Mouse (Mus musculus): ENCODE data around the gene Enpp1. TPM values are rescaled to one million over a fixed set of nuclear protein-coding genes. Genes with fewer than 3 reads are reported as not detected.

Enpp1 gene
- polyA plus RNA-seq, 1 experiment from 2014 or later: 3.9 TPM

DNA sequence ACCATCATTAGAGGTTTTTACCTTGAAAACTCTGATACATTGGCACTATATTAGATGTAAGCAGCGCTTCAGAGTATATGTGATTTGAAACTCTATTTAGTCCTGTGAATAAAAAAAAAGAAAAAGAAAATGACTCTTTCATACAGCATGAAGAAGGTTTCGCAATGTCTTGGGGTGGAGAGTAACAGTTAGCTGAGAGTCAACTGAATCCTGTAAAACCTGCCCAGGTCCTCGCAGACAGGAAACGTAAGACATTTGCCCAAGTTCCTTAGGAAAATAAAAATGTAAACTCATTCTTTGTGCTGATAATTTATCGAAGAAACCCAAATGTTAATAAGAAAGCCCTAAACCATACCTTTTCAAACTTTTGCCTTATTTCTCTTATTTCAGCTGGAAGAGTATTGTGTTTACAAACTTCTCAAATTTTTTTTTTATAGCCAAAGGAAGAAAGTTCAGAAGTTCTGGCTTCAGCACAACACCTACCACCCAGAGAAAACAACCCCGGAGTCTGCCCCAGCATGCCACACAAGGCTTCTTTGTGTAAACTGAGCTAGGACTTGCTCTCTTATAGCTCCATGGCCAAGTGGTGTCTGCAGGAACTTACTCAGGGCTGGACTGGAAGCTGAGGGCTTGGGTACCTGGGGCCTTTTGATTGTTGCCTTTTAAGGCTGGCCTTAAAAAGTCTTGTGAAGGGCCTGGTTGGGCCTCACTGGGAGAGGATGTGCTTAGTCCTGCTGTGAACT, 63.8 kb downstream of the Enpp1 start:
- 0 out of 2 replicates have a peak, but pooled peaks cover 2% of the 10 kb centered on the region for H3K4me1 ChIP-seq
- no peak overlapping the region for H3K4me3 ChIP-seq (replicated peaks)
- no peak overlapping the region for H3K27ac ChIP-seq
- H3K9me3 ChIP-seq (replicated peaks): no peaks in the 10 kb centered on the region
- no peak overlapping the region for H3K4me2 ChIP-seq
- no peaks in the 10 kb centered on the region for H3K36me3 ChIP-seq
- no peak overlapping the region for H3K9ac ChIP-seq
- 79% methylated on average over 6 of the region's 6 CpGs for WGBS
- H3K27me3 ChIP-seq: no peaks in the 10 kb centered on the region
- ATAC-seq (replicated peaks; ENCODE audit: low FRiP score): no peak

- Histone ChIP-seq H3K4me3 (replicated peaks) (no peak overlapping the region), H3K27me3 (no peaks in the 10 kb centered on the region), H3K4me1 (peaks cover 10% of the 10 kb centered on the region), H3K9ac (no peak overlapping the region), H3K27ac (no peak overlapping the region), H3K4me2 (no peak overlapping the region), H3K9me3 (replicated peaks) (no peaks in the 10 kb centered on the region), H3K36me3 (no peaks in the 10 kb centered on the region)
- ATAC-seq (replicated peaks; ENCODE audit: low FRiP score): no peak
- WGBS: 88% methylated on average over 8 of the region's 8 CpGs
These were observed 66.8 kb downstream of the Enpp1 start for GRCm38 (mm10) chr10:24645169-24645568.

- 82% methylated on average over 11 of the region's 11 CpGs for WGBS
- Histone ChIP-seq H3K4me3 (replicated peaks) (no peak overlapping the region), H3K27me3 (no peaks in the 10 kb centered on the region), H3K4me2 (no peak overlapping the region), H3K4me1 (peaks cover 30% of the 10 kb centered on the region), H3K27ac (no peak overlapping the region), H3K9me3 (replicated peaks) (no peaks in the 10 kb centered on the region), H3K36me3 (no peaks in the 10 kb centered on the region), H3K9ac (no peak overlapping the region)
- no peak for ATAC-seq (replicated peaks; ENCODE audit: low FRiP score)
These were observed 69.0 kb downstream of the Enpp1 start for GRCm38 (mm10) chr10:24642796-24643580.

- H3K36me3 ChIP-seq: no peaks in the 10 kb centered on the region
- H3K9me3 ChIP-seq (replicated peaks): no peaks in the 10 kb centered on the region
- no peak overlapping the region for H3K9ac ChIP-seq
- no peaks in the 10 kb centered on the region for H3K27me3 ChIP-seq
- H3K4me2 ChIP-seq: no peak overlapping the region
- 28% methylated on average over 14 of the region's 14 CpGs for WGBS
- no peak overlapping the region for H3K27ac ChIP-seq
- peaks cover 31% of the 10 kb centered on the region for H3K4me1 ChIP-seq
- no peak overlapping the region for H3K4me3 ChIP-seq (replicated peaks)
- no peak; the same call in 1 of the 2 replicates for ATAC-seq (replicated peaks; ENCODE audit: low FRiP score)
These were observed 70.4 kb downstream of the Enpp1 start for GRCm38 (mm10) chr10:24641416-24642140.

GRCm38 (mm10) chr10:24640186-24640875, 71.6 kb downstream of the Enpp1 start:
- ATAC-seq (replicated peaks; ENCODE audit: low FRiP score): no peak
- no peak overlapping the region for H3K27ac ChIP-seq
- no peaks in the 10 kb centered on the region for H3K36me3 ChIP-seq
- H3K9ac ChIP-seq: no peak overlapping the region
- H3K4me1 ChIP-seq: peaks cover 35% of the 10 kb centered on the region
- no peak overlapping the region for H3K4me3 ChIP-seq (replicated peaks)
- WGBS: 72% methylated on average over 6 of the region's 6 CpGs
- H3K27me3 ChIP-seq: no peaks in the 10 kb centered on the region
- H3K9me3 ChIP-seq (replicated peaks): no peaks in the 10 kb centered on the region
- no peak overlapping the region for H3K4me2 ChIP-seq

DNA sequence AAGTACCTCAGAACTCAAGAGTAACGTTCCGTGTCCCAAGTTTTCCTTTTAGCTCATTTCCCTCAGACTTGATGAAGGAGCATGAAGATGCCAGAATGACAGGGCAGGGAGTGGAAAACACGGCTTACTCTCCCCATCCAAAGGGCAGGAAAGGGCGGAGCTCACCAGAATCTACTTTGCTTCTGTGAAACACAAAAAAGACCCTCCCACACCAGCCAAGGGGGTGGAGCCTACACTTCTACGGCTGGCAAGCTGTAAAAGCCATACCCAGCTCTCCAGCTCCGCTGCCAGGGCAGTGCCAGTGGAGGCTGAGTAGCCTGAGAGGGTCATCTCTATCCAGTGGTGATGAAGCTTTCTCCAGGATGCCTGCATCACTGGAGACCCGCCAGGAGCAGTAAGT, 72.4 kb downstream of the Enpp1 start:
- H3K36me3 ChIP-seq: no peaks in the 10 kb centered on the region
- no peaks in the 10 kb centered on the region for H3K9me3 ChIP-seq (replicated peaks)
- no peak overlapping the region for H3K27ac ChIP-seq
- no peak for ATAC-seq (replicated peaks; ENCODE audit: low FRiP score)
- H3K4me1 ChIP-seq: peaks cover 37% of the 10 kb centered on the region
- H3K27me3 ChIP-seq: no peaks in the 10 kb centered on the region
- H3K4me3 ChIP-seq (replicated peaks): no peak overlapping the region
- WGBS: 56% methylated on average over 7 of the region's 7 CpGs
- no peak overlapping the region for H3K9ac ChIP-seq
- H3K4me2 ChIP-seq: no peak overlapping the region

DNA sequence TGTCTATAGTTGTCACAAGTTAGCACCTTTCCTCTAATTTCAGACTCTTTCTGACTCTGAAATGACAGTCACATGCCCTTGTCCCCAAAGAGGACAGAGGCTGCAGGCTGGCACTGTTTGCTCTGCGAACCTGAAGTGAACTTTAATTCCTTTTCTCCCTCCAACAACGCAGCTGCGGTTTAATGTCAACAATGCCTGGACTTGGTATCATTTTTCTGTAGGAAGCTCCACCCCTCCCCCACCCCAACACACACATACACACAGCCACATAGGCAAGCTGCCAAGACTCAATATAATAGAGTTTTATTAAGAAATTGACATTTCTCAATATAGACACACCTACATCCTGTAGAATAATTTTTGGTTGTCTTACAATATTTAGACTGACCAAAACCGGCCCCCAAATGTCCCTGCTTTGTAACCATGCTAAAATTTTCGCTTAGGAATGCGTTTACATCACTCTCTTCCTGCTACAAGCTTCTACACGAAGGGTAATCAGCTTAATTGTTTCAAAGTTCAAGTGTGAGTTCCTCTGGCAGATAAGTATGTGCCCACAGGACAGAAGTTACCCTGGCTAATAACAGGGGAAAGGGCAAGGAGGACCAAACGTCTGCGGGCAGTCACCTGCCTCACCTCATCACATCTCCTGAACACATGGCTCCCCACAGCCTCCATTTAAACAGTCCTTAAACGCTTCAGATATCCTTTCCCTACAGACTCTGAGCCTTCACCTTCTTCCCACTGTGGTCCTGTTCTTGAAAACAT, 73.5 kb downstream of the Enpp1 start:
- WGBS: 36% methylated on average over 10 of the region's 10 CpGs
- H3K9me3 ChIP-seq (replicated peaks): no peaks in the 10 kb centered on the region
- no peak for ATAC-seq (replicated peaks; ENCODE audit: low FRiP score)
- peaks cover 43% of the 10 kb centered on the region for H3K4me1 ChIP-seq
- H3K27ac ChIP-seq: no peak overlapping the region
- no peaks in the 10 kb centered on the region for H3K36me3 ChIP-seq
- no peaks in the 10 kb centered on the region for H3K27me3 ChIP-seq
- no peak overlapping the region for H3K4me3 ChIP-seq (replicated peaks)
- no peak overlapping the region for H3K4me2 ChIP-seq
- no peak overlapping the region for H3K9ac ChIP-seq

DNA sequence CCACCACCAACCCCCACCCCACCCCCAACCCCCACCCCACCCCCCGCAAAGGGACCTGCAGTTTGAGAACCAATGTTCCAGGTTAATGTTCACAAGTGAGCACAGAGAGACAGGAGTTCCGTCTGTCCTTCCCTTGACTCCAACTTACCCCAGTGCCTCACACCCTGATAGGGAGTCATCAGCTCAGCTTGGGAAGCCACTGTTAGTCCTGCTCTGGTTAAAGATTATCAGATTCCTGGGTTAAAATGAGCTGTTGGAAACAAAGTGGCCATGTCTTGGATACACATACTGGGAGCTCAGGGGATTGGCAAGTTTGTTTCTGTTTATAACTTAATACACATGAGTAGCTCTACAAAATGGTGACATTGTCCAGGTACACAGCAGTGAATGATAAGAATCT, 75.0 kb downstream of the Enpp1 start:
- H3K27ac ChIP-seq: peak overlapping the region; percentile 61
- ATAC-seq (replicated peaks; ENCODE audit: low FRiP score): peak; percentile 66
- WGBS: 76% methylated on average over 2 of the region's 2 CpGs

DNA sequence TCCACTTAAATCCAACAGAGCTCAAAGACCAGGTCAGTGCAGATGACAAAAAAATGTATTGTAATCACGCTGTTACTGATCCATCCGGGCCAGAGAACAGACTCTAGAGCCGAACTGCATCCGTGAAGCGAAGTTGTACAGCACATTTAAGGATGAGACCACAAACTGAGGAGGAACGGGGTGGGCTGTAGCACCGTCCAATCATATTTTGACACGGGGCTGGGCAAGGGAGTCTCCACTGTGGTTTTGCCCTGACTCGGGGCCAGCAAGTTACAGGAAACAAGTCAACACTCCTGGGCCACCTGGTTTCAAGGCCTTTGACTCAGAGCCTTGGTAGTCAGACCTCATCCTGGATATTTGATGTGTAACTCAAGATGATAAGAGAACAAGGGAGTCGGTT, 76.1 kb downstream of the Enpp1 start:
- Histone ChIP-seq H3K4me1 (peaks cover 36% of the 10 kb centered on the region), H3K27me3 (no peaks in the 10 kb centered on the region), H3K9ac (no peak overlapping the region), H3K27ac (no peak overlapping the region), H3K9me3 (replicated peaks) (no peaks in the 10 kb centered on the region), H3K36me3 (no peaks in the 10 kb centered on the region), H3K4me2 (no peak overlapping the region), H3K4me3 (replicated peaks) (no peak overlapping the region)
- 92% methylated on average over 10 of the region's 10 CpGs for WGBS
- ATAC-seq (replicated peaks; ENCODE audit: low FRiP score): no peak

More for the DNA sequence above, 75.0 kb downstream of the Enpp1 start:
- H3K4me1 ChIP-seq: peaks cover 43% of the 10 kb centered on the region
- H3K9ac ChIP-seq: no peak overlapping the region
- no peak overlapping the region for H3K4me2 ChIP-seq
- H3K36me3 ChIP-seq: no peaks in the 10 kb centered on the region
- H3K9me3 ChIP-seq (replicated peaks): no peaks in the 10 kb centered on the region
- H3K27me3 ChIP-seq: no peaks in the 10 kb centered on the region
- H3K4me3 ChIP-seq (replicated peaks): no peak overlapping the region

GRCm38 (mm10) chr10:24635331-24635815, 76.6 kb downstream of the Enpp1 start:
- H3K36me3 ChIP-seq: no peaks in the 10 kb centered on the region
- no peaks in the 10 kb centered on the region for H3K27me3 ChIP-seq
- no peak overlapping the region for H3K9ac ChIP-seq
- H3K4me3 ChIP-seq (replicated peaks): no peak overlapping the region
- H3K4me2 ChIP-seq: no peak overlapping the region
- H3K4me1 ChIP-seq: peaks cover 33% of the 10 kb centered on the region
- no peaks in the 10 kb centered on the region for H3K9me3 ChIP-seq (replicated peaks)
- ATAC-seq (replicated peaks; ENCODE audit: low FRiP score): no peak
- WGBS: 70% methylated on average over 11 of the region's 11 CpGs
- H3K27ac ChIP-seq: no peak overlapping the region

DNA sequence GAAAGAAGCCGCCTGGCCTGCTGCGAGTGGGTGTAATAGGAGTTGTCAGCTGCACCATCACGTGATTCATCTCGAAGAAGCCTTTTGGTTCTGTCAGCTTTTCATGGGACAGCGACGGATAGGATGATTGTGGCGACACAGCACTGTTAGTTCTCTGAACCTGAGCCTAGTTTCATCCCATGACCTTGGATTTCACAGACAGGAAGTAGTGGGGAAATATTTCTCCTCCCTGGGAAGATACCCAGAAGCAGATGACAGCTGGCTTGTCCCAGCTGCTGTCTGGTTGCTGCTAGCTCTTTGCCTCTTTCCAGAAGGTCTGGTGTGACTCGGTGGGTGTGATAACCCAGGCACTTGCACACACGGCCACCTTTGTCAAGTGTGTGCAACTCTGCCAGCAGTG, 77.7 kb downstream of the Enpp1 start:
- Histone ChIP-seq H3K4me2 (no peak overlapping the region), H3K27ac (no peak overlapping the region), H3K9ac (no peak overlapping the region), H3K4me3 (replicated peaks) (no peak overlapping the region), H3K27me3 (no peaks in the 10 kb centered on the region), H3K9me3 (replicated peaks) (no peaks in the 10 kb centered on the region), H3K36me3 (no peaks in the 10 kb centered on the region), H3K4me1 (peaks cover 27% of the 10 kb centered on the region)
- no peak for ATAC-seq (replicated peaks; ENCODE audit: low FRiP score)
- 44% methylated on average over 9 of the region's 9 CpGs for WGBS
